Mouse (Mus musculus) left cerebral cortex, postnatal 25 days (tissue): ENCODE data around the gene Galns. TPM values are rescaled to one million over a fixed set of nuclear protein-coding genes. Genes with fewer than 3 reads are reported as not detected.
"Not testable (repeated sequence)": the region's sequence is repeated elsewhere in the genome, so short reads cannot be mapped to it uniquely, and the experiment has no call there.

Experiments
- DNase-seq, 2 experiments: peaks; one replicate each; pipeline ENCODE4 v3.0.0; 2022; ENCODE audit warnings: low spot score in 2 of 2, mixed read lengths in 1 of 2
- intact Hi-C: fragments of 180-260 bp; cut with DNase I; formaldehyde crosslinking; loops from one replicate; pipeline ENCODE4 v1.15.1; 2025
- total RNA-seq, 2 experiments: library from RNA; stranded (reverse); gene quantifications; 2 replicates each; pipeline ENCODE4 v1.2.3; 2021

Gene Galns
- total RNA-seq, 2 experiments from 2014 or later: 7.4 to 9.1 TPM

- peak in 1 of 2 experiments; percentile 42 for DNase-seq
- intact Hi-C loops: loop anchor here (5.0 kb wide), 1 partner anchor 103 kb away; no protein-coding TSS in a partner anchor
Measured at GRCm38 (mm10) chr8:122605367-122605766, 5.9 kb downstream of the Galns start.

- intact Hi-C loops: loop anchor here (5.0 kb wide), 1 partner anchor 102 kb away; no protein-coding TSS in a partner anchor
- no peak for DNase-seq
Measured at GRCm38 (mm10) chr8:122604640-122605039, 6.6 kb downstream of the Galns start.

GRCm38 (mm10) chr8:122600666-122601065 is 10.6 kb downstream of the Galns start:
- intact Hi-C loops: no loop called here
- no peak for DNase-seq

GRCm38 (mm10) chr8:122596031-122596430 is 15.2 kb downstream of the Galns start:
- no peak for DNase-seq
- intact Hi-C loops: no loop called here

- DNase-seq: no peak
- intact Hi-C loops: no loop called here
Measured at GRCm38 (mm10) chr8:122593783-122594507, 17.3 kb downstream of the Galns start.

- DNase-seq: no peak
- intact Hi-C loops: no loop called here
Measured at GRCm38 (mm10) chr8:122593240-122593639, 18.0 kb downstream of the Galns start.

GRCm38 (mm10) chr8:122586749-122587148 is 24.5 kb downstream of the Galns start:
- intact Hi-C loops: no loop called here
- DNase-seq: no peak

GRCm38 (mm10) chr8:122586171-122586570 is 25.1 kb downstream of the Galns start:
- intact Hi-C loops: no loop called here

GRCm38 (mm10) chr8:122585411-122585891 is 25.8 kb downstream of the Galns start:
- intact Hi-C loops: no loop called here

More at GRCm38 (mm10) chr8:122586171-122586570, 25.1 kb downstream of the Galns start:
- no peak for DNase-seq

GRCm38 (mm10) chr8:122584981-122585380 is 26.3 kb downstream of the Galns start:
- intact Hi-C loops: no loop called here
- DNase-seq: no peak

More at GRCm38 (mm10) chr8:122585411-122585891, 25.8 kb downstream of the Galns start:
- no peak for DNase-seq

GRCm38 (mm10) chr8:122580926-122581325 is 30.3 kb downstream of the Galns start:
- intact Hi-C loops: no loop called here
- DNase-seq: no peak

GRCm38 (mm10) chr8:122579196-122579595 is 32.1 kb downstream of the Galns start:
- intact Hi-C loops: no loop called here
- DNase-seq: no peak

GRCm38 (mm10) chr8:122577116-122577515 is 34.1 kb downstream of the Galns start:
- intact Hi-C loops: no loop called here
- no peak for DNase-seq

- peak; percentile 90 to 97 for DNase-seq
- intact Hi-C loops: no loop called here
Measured at GRCm38 (mm10) chr8:122576648-122577022, 34.6 kb downstream of the Galns start, which contains the start of gene Aprt. Gene Aprt (minus strand): TSS chr8:122576909.

GRCm38 (mm10) chr8:122575735-122576647 is 35.3 kb downstream of the Galns start:
- no peak for DNase-seq
- intact Hi-C loops: no loop called here

GRCm38 (mm10) chr8:122575286-122575685 is 36.0 kb downstream of the Galns start:
- DNase-seq: no peak
- intact Hi-C loops: no loop called here

- DNase-seq: no peak
- intact Hi-C loops: no loop called here
Measured at GRCm38 (mm10) chr8:122574667-122575251, 36.5 kb downstream of the Galns start.

GRCm38 (mm10) chr8:122574264-122574663 is 37.0 kb downstream of the Galns start:
- intact Hi-C loops: no loop called here
- DNase-seq: no peak

- intact Hi-C loops: no loop called here
- DNase-seq: no peak
Measured at GRCm38 (mm10) chr8:122573577-122573976, 37.7 kb downstream of the Galns start.

- intact Hi-C loops, DNase-seq: not testable (repeated sequence)
Measured at GRCm38 (mm10) chr8:122573176-122573575, 38.1 kb downstream of the Galns start.
